Mouse (Mus musculus) heart, adult 2 months (tissue): ENCODE results near the gene Acvr1c. TPM values are rescaled to one million over a fixed set of nuclear protein-coding genes. Genes with fewer than 3 reads are reported as not detected.

Source experiments
- DNase-seq, 2 experiments: peaks; one replicate each; pipeline ENCODE4 v3.0.0; 2021
- H3K27ac ChIP-seq: fragments of 200-600 bp; 2 replicates; pipeline ENCODE4 v1.8.1; 2022
- H3K27me3 ChIP-seq: fragments of 200-500 bp; 2 replicates; pipeline ENCODE4 v1.6.1; 2012; ENCODE audit warnings: mild to moderate bottlenecking, low read length, inconsistent platforms, mixed read lengths; ENCODE audit not compliant: control insufficient read depth, insufficient read depth
- H3K36me3 ChIP-seq: fragments of 200-500 bp; 2 replicates; pipeline ENCODE4 v1.6.1; 2012; ENCODE audit warnings: low read length, inconsistent platforms; ENCODE audit not compliant: control insufficient read depth, insufficient read depth
- H3K4me1 ChIP-seq: fragments of 200-500 bp; 2 replicates; pipeline ENCODE4 v1.6.1; 2011; ENCODE audit warnings: low read length; ENCODE audit not compliant: control insufficient read depth, insufficient read depth
- H3K4me3 ChIP-seq: fragments of 200-600 bp; 2 replicates; pipeline ENCODE4 v1.8.1; 2022
- H3K79me2 ChIP-seq: fragments of 200-500 bp; replicated peaks from 2 replicates; pipeline ENCODE4 v1.6.1; 2012; ENCODE audit warnings: mild to moderate bottlenecking, inconsistent platforms, low read length, moderate library complexity, mixed read lengths; ENCODE audit not compliant: control insufficient read depth, insufficient read depth
- H3K9ac ChIP-seq: fragments of 200-500 bp; 2 replicates; pipeline ENCODE4 v1.6.1; 2012; ENCODE audit warnings: low read depth, mild to moderate bottlenecking, control low read depth, inconsistent platforms, low read length, mixed read lengths
- CTCF ChIP-seq: fragments of 200-600 bp; IDR thresholded peaks from 2 replicates; pipeline ENCODE4 v1.8.1; 2022; ENCODE audit warnings: antibody characterized with exemption, mild to moderate bottlenecking, moderate library complexity
- EP300 ChIP-seq: fragments of 200-500 bp; IDR thresholded peaks from 2 replicates; pipeline ENCODE4 v1.6.1; 2011; ENCODE audit warnings: low read depth, low read length, control low read depth; ENCODE audit not compliant: insufficient read depth
- POLR2A ChIP-seq: fragments of 200-500 bp; IDR thresholded peaks from 2 replicates; pipeline ENCODE4 v1.6.1; 2011; ENCODE audit warnings: mild to moderate bottlenecking, low read depth, low read length, control low read depth; ENCODE audit not compliant: insufficient read depth
- WGBS: fragments of 180-500 bp; shearing (Covaris S2); methylation state at CpG from one replicate; pipeline ENCODE4 v1.1.7; 2018; 5-methylcytosine and 5-hydroxymethylcytosine counted together
- intact Hi-C: fragments of 180-260 bp; cut with DNase I; formaldehyde crosslinking; loops from one replicate; pipeline ENCODE4 v1.15.1; 2025
- polyA plus RNA-seq: library from polyadenylated mRNA; depleted of rRNA; stranded (reverse); fragments of >200 nt; gene quantifications from 2 replicates; pipeline ENCODE4 v1.2.3, GENCODE M21; 2012
- total RNA-seq, 2 experiments: library from RNA; stranded (reverse); gene quantifications; 2 replicates each; pipeline ENCODE4 v1.2.3; 2021

Acvr1c gene
- total and polyA plus RNA-seq, 3 experiments = 0.39 to 0.59 (median 0.41) TPM

GRCm38 (mm10) chr2:58309695-58310094 lies 48.0 kb downstream of the Acvr1c start:
- Histone ChIP-seq H3K36me3 (no peaks in the 10 kb centered on the region), H3K27ac (no peak overlapping the region), H3K27me3 (no peaks in the 10 kb centered on the region), H3K9ac (no peak overlapping the region), H3K4me3 (no peak overlapping the region), H3K79me2 (no peaks in the 10 kb centered on the region), H3K4me1 (no peaks in the 10 kb centered on the region)
- no peak for DNase-seq
- 34% methylated on average over 3 of the region's 3 CpGs for WGBS
- intact Hi-C loops = no loop called here
- TF ChIP-seq EP300 (no peak), CTCF (no peak), POLR2A (no peak)

GRCm38 (mm10) chr2:58304450-58304849 lies 53.2 kb downstream of the Acvr1c start:
- Histone ChIP-seq H3K4me3 (no peak overlapping the region), H3K36me3 (no peaks in the 10 kb centered on the region), H3K79me2 (no peaks in the 10 kb centered on the region), H3K27me3 (no peaks in the 10 kb centered on the region), H3K4me1 (no peaks in the 10 kb centered on the region), H3K9ac (no peak overlapping the region), H3K27ac (no peak overlapping the region)
- TF ChIP-seq CTCF = no peak
- TF ChIP-seq EP300 = no peak
- TF ChIP-seq POLR2A = no peak
- WGBS = 77% methylated on average over 3 of the region's 3 CpGs
- DNase-seq = no peak
- intact Hi-C loops = no loop called here

- TF ChIP-seq POLR2A = no peak
- TF ChIP-seq EP300 = no peak
- no peak for TF ChIP-seq CTCF
- WGBS = 24% methylated on average over 9 of the region's 9 CpGs
- no peak overlapping the region for H3K27ac ChIP-seq
- H3K4me3 ChIP-seq = no peak overlapping the region
- H3K4me1 ChIP-seq = no peaks in the 10 kb centered on the region
- intact Hi-C loops = no loop called here
- no peaks in the 10 kb centered on the region for H3K79me2 ChIP-seq
- no peaks in the 10 kb centered on the region for H3K36me3 ChIP-seq
- H3K27me3 ChIP-seq = no peaks in the 10 kb centered on the region
- DNase-seq = no peak
- H3K9ac ChIP-seq = no peak overlapping the region
Measured at GRCm38 (mm10) chr2:58289759-58290431, 67.8 kb downstream of the Acvr1c start.

GRCm38 (mm10) chr2:58289331-58289730 lies 68.4 kb downstream of the Acvr1c start:
- TF ChIP-seq EP300 (no peak), POLR2A (no peak), CTCF (no peak)
- H3K27ac ChIP-seq = no peak overlapping the region
- no peaks in the 10 kb centered on the region for H3K27me3 ChIP-seq
- no peaks in the 10 kb centered on the region for H3K36me3 ChIP-seq
- intact Hi-C loops = no loop called here
- H3K4me1 ChIP-seq = no peaks in the 10 kb centered on the region
- no peak overlapping the region for H3K9ac ChIP-seq
- no peak for DNase-seq
- no peak overlapping the region for H3K4me3 ChIP-seq
- WGBS = 54% methylated on average over 6 of the region's 6 CpGs
- H3K79me2 ChIP-seq = no peaks in the 10 kb centered on the region

- Histone ChIP-seq H3K27ac (no peak overlapping the region), H3K9ac (no peak overlapping the region), H3K4me1 (no peaks in the 10 kb centered on the region), H3K4me3 (no peak overlapping the region), H3K79me2 (no peaks in the 10 kb centered on the region), H3K36me3 (no peaks in the 10 kb centered on the region), H3K27me3 (no peaks in the 10 kb centered on the region)
- intact Hi-C loops = loop anchor here (2.0 kb wide), 1 partner anchor 228 kb away; no protein-coding TSS in a partner anchor
- DNase-seq = peak; percentile 47 to 54
- TF ChIP-seq CTCF (peak; percentile 81), EP300 (no peak)
- 50% methylated on average over 8 of the region's 8 CpGs for WGBS
Measured at GRCm38 (mm10) chr2:58282259-58282910, 75.3 kb downstream of the Acvr1c start.

- H3K9ac ChIP-seq = no peak overlapping the region
Measured at GRCm38 (mm10) chr2:58281046-58281445, 76.6 kb downstream of the Acvr1c start.

More at GRCm38 (mm10) chr2:58281046-58281445, 76.6 kb downstream of the Acvr1c start:
- DNase-seq = no peak
- Histone ChIP-seq H3K79me2 (no peaks in the 10 kb centered on the region), H3K27ac (no peak overlapping the region), H3K27me3 (no peaks in the 10 kb centered on the region), H3K36me3 (no peaks in the 10 kb centered on the region), H3K4me1 (no peaks in the 10 kb centered on the region), H3K4me3 (no peak overlapping the region)
- TF ChIP-seq CTCF (no peak), EP300 (no peak), POLR2A (no peak)
- intact Hi-C loops = no loop called here
- 52% methylated on average over 3 of the region's 3 CpGs for WGBS
